Mouse (Mus musculus): ENCODE measurements around the gene Strn4.

Strn4 gene

DNA sequence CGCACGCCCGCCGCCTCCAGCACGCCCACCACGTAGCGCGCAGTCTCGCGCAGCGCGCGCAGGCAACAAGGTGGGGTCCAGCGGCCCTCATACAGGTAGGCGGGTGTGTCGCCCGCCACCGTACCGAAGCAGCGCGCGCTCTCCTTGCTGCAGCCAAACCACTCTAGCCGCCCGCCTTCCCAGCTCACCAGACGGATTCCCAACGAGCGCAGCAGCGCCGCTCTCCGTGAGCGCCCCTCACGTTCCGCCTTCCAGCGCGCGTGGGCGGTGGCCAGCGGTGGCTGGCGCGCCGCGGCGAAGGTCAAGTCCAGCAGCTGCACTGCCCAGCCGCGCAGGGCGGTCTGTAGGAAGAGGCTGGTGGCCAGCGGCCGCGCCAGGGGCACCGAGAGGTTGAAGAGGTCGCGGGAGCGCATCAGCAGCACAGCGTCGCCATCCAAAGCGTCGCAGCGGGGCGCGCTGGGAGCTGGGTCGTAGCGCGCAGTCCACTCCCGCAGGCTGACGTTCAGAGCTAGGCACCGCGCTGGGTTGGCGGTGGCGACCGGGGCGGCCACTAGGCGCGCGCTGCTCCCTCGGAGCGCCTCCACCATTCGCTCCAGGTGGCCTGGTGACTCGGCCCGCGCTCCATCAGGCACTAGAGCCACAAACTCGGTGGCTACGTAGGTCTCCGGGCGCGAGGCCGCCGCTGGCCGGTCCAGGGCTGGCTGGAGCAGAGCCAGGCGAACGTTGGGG lies 4.6 kb upstream of the Strn4 start:
- peak; percentile 51 for ATAC-seq (ENCODE audit: low TSS enrichment)

DNA sequence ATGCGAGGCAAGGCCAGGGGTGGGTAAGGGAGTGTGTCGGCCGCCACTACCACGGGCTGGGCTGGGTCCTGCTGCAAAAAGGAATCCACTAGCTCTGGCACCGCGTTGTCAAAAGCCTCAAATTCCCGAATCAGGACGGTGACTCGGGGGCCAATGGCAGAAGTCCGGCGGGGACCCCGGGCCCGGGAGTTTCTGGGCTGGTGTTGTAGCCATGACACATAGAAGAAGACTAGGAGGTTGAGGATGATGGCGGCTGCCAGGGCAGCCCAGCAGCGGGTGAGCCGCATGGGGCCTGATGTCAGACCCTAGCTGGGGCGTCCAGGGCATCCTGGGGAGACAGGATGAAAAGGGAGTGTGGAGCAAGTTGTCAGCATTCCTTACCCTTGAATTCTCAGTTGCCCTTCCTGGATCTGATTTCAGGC lies 4.0 kb upstream of the Strn4 start:
- ATAC-seq (ENCODE audit: low TSS enrichment) = no peak

DNA sequence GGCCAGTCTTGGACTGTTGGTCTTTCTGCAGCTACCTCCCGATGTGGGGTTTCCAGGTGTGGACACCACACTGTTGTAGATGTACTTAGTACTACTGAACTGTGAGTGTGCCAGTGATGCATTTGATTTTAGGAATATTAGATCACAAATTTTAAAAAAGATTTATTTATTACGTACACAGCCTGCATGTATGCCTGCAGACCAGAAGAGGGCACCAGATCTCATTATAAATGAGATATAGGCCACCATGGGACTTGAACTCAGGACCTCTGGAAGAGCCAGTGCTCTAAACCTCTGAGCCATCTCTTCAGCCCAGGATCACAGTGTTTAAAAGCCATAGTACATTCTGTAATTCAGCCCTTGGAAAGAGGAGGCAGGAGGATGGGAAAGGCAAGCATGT lies 3.2 kb upstream of the Strn4 start:
- no peak for ATAC-seq (ENCODE audit: low TSS enrichment)

DNA sequence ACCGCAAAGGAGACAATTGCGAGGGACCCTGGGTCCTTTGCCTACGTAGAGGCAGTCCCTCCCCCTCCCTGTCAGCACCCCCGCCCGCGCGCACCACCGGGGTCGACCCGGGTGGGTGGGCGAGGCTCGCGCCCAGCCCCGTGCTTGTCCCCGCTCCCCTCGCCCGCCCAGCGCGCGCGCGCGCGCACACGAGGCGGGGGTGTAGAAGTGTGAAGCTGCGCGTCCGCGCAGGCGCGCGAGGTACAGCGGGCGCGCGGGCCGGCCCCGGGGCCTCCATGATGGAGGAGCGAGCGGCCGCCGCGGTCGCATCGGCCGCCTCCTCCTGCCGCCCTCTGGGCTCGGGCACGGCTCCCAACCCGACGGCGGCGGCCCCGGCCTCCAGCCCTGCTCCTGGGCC lies 387 bp downstream of the Strn4 start:
- ATAC-seq (ENCODE audit: low TSS enrichment) = peak; percentile 28

DNA sequence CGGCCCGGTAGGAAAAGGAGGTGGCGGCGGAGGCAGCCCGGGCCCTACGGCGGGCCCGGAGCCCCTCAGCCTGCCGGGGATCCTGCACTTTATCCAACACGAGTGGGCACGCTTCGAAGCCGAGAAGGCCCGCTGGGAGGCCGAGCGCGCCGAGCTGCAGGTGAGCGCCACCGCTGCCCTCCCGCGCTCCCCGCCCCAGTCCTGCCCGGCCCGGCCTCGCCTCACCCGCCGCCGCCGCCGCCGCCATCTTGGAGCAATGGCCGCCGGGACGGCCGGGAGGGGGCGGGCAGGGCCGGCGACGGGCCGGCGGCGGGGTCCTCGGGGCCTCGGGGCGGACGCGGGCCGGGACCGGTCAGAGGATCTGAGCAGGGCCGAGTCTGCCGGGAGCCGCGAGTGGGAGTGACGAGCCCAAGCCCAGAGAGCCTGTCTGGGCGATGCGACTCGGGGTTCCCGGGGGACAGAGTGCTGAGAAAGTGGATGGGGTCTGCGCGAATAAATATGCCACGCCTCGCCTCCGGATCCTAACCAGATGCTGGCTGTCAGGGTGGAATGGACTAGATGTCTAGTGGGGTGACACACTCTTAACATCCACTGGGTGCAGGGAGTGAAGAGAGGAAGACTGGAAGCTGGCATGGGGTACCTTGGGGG lies 910 bp downstream of the Strn4 start, which contains the start of gene Fkrp:
Fkrp (minus strand) TSS at position 258 of the 648 bp plus-strand sequence.
- peak; percentile 3; the same call in 1 of the 2 replicates for ATAC-seq (ENCODE audit: low TSS enrichment)

DNA sequence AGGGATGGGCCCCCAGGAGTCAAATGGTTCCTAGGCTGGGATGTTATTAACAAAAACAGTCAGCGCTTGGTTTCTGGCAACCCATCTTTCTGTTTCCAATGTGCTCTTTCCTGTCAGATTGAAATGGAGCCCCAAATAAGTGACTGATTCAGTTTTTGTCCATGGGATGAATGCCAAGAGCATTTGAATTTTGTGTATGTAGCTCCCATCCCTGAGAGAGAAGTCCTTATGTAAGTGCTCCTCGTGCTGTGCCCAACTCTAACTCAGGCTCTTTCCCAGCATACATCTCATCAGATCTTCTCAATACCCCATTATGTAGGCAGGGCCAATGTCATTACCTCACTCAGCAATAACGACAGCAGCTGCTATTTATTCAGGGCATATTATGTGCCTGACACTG lies 2.0 kb downstream of the Strn4 start:
- peak; percentile 50 for ATAC-seq (ENCODE audit: low TSS enrichment)

DNA sequence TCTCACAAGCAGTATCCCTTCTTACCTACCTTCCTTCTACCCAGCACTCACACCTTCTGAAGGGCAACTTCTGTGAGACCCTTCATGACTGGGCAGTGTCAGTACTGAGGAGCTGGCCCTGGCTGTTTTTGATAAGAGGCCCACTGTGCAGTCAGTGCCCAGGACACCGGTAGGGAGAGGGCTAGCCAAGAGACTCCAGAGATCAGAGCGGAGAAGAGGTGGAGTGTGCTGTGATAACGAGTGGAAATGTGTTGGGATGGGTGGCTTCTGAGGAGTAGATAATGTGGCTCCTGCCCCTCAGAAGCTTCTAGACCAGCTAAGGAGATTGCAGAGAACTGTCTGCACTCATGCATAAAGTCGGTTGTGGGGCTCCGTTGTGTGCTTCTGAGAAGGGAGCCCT lies 4.1 kb downstream of the Strn4 start:
- no peak for ATAC-seq (ENCODE audit: low TSS enrichment)

DNA sequence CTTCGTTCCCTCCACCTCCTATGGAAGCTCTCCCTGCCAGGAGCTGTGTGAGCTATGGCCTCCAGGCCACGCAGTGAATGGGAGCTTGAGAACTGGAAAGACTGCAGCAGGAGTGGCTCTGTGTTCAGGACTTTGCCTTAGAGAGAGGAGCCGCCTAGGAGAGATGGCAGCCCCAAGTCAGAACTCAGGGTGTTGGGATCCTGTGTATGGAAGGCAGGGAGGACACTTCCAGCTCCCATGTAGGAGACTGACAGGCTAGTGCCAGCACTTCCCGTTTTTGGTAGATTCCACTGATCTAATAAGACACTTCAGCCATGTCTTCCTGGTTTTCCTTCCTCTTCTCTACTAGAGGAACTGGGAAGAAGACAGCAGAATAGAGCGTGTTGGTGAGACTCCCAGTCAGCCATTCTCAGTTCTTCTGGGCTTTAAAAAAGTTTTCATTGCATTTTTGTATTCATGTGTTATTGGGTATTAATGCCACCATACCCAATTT lies 4.6 kb downstream of the Strn4 start:
- no peak for ATAC-seq (ENCODE audit: low TSS enrichment)

DNA sequence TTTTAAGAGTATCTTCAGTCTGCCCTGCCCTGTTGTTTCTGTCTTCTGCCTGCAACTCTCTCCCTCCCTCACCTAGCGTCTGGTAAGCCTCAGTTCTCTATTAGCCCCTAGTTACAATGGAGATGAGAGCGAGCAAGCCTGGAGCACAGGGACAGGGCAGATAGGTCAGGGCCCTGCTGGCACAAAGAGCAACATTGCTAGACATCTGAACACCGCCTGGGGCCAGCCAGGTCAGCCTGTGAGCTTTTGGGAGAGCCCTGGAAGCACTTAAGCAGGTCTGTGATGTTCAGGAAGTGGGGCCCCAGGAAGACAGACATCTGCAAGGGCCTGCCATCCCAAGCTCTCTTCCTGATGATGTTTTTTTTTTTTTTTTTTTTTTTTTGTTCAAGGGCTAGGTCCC lies 5.4 kb downstream of the Strn4 start:
- ATAC-seq (ENCODE audit: low TSS enrichment) = no peak

DNA sequence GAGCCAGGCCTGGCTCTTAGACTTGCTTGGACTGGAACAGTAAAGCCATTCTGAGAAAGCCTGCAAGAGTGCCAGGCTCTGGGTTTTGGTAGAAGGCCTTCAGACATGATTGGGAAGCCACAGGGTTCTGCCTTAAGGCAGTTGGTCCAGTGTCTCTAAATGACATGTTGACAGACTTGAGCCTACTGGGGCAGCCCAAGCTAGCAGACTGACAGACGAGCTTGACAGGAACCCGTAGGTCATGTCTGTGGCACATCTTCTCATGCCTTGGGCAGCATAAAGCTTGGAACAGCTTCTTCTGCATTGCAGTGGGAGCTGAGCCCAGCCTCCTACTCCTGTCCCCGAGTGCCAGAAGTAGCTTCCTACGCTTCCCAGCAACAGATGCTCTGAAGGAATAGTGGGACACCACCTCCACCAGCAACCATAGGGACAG lies 6.0 kb downstream of the Strn4 start:
- peak; percentile 21; the same call in 1 of the 2 replicates for ATAC-seq (ENCODE audit: low TSS enrichment)

DNA sequence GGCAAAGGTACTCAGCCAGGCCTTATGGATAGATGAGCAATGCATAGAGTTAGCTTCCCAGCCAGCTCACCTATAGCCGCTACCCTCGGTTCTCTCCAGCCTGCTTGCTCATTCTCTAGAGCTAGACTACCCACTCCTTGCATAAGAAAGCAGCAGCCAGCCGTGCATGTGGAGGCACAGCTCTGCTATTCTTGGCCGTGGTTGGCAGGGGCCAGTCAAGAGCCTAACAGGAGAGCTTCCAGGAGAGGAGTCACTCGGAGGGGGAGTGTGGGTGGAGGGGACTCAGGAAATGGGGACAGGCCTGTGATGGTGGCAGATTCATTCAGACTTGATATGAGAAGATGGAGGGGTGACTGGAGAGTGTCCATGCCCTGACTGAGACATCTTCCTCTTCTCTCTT lies 8.0 kb downstream of the Strn4 start:
- peak; percentile 76 for ATAC-seq (ENCODE audit: low TSS enrichment)

DNA sequence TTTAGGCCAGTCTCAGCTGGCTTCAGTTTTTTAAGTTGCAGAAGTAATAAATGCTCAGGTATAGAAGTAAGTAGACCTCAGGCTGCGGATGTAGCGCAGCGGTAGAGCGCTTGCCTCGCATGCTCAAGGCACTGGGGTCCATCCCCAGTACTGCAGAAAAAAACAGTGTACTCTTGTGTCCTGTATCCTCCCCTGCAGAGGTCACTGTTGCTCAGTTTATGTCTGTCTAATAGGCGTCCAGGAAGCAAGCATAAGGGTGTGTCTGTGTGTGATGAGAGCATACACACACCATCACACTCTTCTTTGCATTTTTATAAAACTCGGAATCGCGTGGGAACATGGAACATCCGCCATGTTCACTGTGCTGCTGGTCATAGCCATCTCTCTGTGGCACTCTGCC lies 10.1 kb downstream of the Strn4 start:
- no peak for ATAC-seq (ENCODE audit: low TSS enrichment)

DNA sequence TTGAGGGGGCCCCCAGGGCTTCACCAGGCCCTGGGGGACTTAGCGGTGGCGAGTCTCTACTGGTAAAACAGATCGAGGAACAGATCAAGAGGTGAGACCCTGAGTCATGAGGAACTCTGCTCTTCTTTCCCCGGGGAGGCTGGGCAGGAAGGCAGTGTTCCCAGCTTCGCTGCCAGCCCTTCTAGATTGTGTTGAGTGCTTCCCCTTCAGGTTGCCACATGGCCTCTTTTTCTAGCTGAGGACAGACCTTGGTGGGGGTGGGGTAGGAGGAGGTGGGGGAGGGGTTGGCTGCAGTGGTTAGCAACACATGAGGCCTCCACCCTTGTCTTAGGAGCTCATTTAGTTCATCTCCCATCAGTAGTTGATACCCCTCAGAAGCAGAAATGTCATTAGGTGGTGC lies 10.9 kb downstream of the Strn4 start:
- ATAC-seq (ENCODE audit: low TSS enrichment) = no peak

DNA sequence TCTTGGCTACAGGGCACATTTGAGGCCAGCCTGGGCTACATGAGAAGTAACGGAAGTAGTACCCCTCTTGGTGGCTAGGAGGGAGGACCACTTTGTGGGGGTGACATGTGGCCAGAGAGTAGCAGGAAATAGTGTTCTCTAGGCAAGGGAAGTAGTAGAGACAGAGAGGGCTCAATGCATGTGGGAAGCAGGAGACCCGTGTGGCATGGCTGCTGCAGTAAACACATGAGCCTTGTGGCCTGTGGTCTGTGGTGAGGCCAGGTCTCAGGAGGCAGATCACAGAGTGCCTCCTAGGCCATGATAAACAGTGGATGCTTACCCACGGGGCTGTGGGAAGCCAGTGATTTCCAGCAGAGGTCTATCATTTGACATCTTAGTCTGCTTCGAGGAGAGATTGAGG lies 11.6 kb downstream of the Strn4 start:
- no peak for ATAC-seq (ENCODE audit: low TSS enrichment)

DNA sequence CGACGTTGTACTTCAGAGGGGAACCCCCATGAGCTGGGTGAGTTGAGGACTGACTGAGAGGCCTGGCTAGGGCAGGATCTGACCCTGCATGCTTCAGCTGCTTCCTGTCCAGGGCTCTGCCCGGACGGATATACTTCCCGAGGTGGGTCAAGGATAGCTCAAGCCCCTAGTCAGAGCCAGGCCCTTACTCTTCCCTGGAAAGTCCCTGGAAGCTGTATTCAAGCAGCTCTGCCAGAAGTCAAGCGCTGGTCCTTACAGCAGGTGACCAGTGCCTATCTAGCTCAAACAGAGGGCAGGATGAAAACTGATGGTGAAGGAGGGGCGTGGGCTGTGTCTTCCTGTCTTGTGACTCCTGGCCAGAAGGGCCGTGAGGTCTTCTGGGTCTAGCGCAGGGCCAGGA lies 14.8 kb downstream of the Strn4 start:
- no peak for ATAC-seq (ENCODE audit: low TSS enrichment)

DNA sequence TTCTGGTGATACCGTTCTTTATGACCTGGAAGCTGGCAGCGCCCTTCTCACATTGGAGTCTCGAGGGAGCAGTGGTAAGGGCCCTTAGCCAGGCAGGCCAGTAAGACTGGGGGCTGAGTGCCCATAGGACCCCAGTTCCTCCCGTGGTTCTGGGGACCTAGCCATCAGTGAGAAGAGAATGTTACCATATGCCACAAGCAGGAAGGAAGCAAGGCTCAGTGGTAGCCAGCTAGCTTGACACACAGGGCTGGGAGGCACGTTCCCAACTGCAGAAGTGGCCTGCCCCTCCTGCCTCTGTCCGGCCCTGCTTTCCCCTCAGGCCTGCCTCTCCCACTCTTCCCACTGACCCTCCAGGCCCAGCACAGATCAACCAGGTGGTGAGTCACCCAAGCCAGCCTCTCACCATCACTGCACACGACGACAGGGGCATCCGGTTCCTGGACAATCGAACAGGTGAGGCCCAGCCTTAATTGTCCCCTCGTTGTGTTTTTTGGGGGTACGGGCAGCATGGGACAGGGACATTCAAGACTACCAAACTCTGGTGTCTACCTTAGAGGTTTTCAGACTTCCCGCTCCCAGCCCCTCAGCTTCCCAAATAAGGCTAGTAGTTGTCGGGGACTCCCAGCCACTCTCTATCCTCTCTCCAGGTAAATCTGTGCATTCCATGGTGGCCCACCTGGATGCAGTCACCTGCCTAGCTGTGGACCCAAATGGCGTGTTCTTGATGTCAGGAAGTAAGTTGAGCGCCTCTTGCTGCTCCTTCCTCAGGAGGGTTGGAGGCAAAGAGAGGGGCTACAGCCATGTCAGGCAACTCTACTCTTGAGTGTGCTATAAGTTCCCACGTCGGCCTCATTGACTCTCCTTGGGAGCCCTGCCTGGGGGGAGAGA lies 22.5 kb downstream of the Strn4 start:
- no peak for ATAC-seq (ENCODE audit: low TSS enrichment)

DNA sequence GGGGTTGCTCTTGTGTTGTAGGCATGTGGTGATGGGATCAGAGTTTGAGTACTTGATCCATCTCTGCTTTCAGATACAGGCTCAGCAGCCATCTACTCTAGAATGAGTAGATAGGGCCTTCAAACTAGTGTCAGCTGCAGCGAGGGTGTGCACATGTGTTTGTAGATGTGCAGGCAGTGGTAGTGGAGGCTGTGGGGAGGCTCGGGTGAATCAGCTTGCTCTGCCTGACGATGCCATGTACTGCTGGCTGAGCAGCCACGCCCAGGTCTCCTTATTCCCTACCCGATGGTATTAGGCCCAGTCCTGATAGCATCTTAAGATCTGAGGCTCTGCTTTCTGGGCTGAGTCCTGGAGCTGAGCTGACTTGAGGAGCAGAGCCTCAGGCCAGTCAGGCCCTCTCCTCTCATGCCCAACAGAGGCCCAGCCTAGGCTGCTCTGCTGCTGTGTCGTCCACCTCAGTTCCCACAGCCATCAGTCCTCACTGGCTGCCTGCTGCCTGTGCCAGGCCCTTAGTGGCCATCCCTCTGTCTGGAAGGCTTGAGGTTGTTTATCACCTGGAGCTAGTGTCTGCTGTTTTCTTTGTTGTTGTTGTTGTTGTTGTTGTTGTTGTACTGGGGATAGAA lies 23.2 kb downstream of the Strn4 start:
- no peak for ATAC-seq (ENCODE audit: low TSS enrichment)

DNA sequence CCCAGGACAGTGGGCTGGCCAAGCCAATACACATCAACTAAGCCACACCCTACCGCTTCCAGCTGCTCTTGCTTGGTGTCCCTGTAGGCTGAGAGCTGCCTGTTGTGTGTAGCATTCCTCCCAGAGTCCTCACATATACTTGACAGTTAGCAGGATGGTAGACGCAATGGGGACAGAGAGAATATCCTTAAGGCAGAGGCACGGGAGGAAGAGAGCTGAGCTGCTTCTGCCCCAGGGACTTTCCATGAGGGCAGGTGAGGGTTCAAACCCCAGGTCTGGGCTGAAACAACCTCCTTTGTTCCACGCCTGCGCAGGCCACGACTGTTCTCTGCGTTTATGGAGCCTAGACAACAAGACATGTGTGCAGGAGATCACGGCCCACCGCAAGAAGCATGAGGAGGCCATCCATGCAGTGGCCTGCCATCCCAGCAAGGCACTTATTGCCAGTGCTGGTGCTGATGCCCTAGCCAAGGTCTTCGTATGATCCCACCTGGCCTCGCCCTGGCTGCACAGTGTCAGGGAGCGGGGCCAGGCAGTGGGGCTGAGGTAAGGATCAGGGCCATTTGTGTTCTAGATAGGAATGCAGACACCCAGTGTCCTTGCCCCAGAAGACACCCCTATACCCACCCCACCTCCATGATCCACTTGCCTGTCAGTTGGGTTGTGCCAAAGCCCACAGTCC lies 23.9 kb downstream of the Strn4 start:
- ATAC-seq (ENCODE audit: low TSS enrichment) = no peak

DNA sequence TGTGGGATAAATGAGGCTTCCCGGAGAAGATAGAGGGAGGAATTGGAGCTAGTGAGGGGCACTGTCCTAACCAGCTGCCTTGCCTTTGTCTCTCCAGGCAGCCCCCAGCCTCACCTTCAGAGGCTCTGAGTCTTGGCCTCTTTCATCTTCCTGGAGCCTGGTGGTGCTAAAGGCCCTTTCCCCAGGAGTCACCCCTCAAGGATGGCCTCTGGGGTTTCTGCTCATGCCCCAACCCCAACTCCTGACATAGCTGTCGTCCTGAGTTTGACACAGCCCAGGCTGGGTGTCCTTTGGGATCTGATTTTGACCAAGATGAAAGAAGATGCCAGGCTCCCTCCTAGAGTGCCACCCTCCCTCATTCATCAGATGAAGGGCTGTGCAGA lies 24.4 kb downstream of the Strn4 start:
- no peak for ATAC-seq (ENCODE audit: low TSS enrichment)

DNA sequence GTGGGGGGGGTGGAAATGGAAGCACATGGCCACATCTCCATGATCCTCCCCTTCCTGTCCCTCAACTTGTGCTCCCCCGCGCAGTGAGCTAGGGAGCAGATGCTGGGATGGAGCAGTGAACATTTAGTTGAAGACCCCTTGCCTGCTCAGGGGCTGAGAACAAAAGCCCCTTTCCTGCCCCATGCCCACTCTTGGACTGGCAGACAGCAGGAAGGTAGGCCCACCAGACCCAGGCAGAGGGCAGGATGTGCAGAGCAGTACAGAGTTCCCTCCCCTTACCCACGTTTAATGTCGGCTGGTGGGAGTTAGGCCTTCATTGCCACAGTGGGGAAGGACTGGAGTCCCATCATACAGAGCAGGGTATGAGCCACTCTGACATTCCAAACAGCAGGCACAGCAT lies 25.4 kb downstream of the Strn4 start:
- no peak for ATAC-seq (ENCODE audit: low TSS enrichment)
